Mouse (Mus musculus): ENCODE measurements around the gene Slc7a4.

Gene Slc7a4

DNA sequence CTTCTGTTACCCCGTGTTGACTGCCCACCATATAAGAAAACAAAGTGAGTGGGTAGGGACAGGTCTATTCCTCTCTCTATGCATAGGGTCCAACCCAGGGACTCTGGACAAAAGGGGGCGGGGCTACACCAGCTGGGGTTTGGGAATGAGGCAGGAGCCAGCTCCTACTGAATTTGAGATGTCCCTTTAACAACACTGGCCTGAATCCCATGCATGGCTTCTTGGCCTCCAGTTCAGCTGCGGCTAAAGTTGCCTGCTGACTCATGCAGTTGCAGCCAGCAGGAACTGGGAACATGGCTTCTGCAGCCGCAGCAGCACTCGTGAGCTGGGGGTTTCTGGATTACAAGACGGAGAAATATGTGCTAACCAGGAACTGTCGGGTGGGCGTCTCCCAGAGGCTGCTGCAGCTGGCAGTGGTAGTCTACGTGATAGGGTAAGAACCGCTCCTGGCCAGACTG lies 21.2 kb downstream of the Slc7a4 start, which contains the start of gene P2rx6:
Gene P2rx6 (plus strand): TSS at position 135 of the 458 bp plus-strand sequence.
- peak in 1 of 2 experiments; percentile 45 for DNase-seq (ENCODE audit: low spot score in 2 of 2)

DNA sequence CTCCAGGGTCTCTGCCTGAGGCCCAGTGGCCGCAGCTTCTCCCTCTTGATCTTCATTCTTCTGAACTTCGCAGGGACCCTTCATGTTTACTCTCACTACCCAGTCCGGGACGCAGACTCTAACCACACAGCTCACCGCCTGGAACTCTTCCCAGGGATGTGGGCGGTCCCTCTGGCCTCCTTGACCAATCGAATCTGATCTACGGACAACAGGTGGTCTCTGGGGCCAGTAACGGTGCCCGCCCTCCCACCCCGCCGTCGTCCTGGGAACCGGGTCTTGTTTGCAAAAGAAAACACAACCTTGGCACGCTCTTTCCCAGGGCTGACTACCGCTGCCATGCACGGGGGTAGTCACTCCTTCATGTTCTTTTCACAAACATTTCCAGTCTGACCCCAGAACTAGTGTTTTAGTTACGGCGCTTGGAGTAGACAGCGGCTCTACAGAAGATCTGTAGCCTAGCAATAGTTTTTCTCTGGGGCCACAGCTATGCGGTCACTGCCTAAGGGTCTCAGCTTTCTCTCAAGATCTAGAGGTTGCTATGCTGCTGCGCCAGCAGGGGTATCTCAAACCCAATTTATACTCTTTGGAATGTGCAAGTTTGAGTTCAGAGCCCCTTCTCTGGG lies 21.8 kb downstream of the Slc7a4 start, which contains the start of gene Lrrc74b:
Gene Lrrc74b (minus strand): TSS at position 120 of the 623 bp plus-strand sequence.
- DNase-seq (ENCODE audit: low spot score in 2 of 2), result peak; percentile 71 to 72

DNA sequence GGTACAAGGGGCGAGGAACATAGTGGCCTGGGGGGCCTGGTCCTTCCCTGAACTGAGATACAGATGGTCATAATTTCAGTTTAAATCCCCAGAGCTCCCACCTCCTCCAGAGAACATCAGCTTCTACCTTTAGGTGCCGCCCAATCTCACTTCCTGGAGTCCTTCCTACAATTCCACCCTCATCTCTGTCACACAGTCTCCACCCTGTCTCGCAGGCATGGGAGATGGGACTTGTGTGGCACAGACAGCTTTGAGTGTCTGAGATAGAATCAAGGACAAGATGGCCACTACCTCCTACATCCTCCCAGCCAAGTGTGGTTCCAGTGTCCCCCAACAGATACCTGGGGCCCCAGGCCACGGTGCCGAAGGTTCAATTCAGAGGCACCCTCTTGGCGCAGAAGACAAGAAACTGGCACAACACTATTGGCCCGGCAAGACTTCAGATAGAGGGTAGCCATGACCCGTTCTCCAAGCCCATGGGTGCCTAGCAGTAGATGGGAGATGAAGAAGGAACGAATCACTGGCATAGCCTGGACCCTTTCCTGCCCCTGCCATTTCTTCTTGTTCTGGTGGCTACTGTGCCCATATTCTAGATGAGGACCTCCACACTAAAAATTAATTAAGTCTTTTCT lies 23.5 kb downstream of the Slc7a4 start:
- DNase-seq (ENCODE audit: low spot score in 2 of 2), result peak in 1 of 2 experiments; percentile 13

DNA sequence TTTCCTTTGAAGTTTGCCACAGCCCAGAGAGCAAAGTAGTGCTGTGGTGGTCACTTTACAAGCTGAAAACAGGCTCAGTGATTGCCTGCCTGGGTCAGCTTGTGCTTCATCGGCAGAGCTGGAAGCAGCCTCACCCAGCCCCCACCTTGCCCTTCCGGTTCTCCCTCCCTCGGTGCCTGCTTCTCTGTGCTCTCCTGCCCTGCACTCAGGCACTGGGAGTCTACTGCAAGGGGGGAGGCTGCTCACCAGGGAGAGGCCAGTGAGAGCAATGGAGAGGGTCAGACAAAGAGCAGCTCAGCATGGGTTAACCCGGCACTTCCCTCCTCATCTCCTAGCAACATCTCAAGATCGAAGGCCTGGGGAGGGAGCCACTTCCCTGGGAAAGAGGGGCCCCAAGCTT lies 24.2 kb downstream of the Slc7a4 start:
- no peak for DNase-seq (ENCODE audit: low spot score in 2 of 2)

DNA sequence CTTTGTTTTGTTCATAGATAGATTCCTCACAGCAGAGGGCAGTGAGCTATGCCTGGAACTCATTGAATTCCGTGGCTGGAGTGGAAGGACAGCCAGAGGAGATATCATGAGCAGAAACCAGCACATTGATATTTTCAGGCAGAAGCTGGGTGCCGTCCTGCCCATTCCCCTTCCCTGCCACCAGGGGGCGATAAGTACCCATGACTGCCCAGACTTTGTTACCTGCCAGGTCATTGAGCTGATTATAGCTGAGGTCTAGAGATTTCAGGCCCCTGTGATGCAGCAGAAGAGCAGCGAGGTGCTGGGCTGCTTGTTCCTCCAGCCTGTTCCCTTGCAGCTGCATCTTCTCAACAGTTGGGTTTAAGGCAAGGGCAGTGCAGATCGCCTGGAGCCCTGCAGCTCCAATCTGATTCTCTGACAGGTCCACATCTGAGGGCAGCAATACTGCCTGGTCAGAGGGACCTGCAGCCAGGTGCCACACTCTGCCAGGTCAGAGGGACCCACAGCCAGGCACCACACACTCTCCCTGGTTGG lies 25.0 kb downstream of the Slc7a4 start:
- DNase-seq (ENCODE audit: low spot score in 2 of 2), result peak; percentile 63 to 75

DNA sequence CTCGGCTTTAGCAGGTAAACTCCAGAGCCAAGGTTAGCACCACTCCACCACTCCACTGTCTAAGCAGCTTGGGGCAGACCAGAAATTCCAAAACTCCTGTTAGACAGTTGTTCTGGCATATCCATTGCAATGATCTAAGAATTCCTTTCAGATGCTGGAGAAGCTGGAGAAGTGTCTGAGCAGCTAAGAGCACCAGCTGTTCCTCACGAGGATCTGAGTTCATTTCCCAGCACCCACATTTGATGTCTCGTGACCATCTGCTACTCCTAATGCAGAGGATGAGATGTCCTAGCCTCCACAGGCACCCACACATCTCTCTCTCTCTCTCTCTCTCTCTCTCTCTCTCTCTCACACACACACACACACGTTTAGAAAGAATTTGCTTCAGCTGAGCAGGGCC lies 26.1 kb downstream of the Slc7a4 start:
- peak in 1 of 2 experiments; percentile 5 for DNase-seq (ENCODE audit: low spot score in 2 of 2)

DNA sequence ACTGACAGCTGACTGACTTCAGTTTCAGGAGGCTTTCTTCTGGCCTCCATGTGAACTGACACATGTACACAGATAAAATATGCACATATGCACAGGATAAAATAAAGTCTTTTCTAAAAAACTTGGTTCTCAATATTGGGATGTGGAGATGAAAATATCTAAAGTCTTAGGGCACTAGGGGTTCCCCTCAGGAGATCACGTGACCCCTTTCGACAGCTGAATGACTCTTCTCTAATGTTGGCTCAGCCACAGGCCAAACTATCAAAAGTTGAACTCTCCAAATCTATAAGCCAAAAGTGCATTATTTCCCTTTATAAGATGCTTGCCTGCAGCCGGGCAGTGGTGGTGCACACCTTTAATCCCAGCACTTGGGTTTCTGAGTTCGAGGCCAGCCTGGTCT lies 26.8 kb downstream of the Slc7a4 start:
- DNase-seq (ENCODE audit: low spot score in 2 of 2), result peak in 1 of 2 experiments; percentile 4

DNA sequence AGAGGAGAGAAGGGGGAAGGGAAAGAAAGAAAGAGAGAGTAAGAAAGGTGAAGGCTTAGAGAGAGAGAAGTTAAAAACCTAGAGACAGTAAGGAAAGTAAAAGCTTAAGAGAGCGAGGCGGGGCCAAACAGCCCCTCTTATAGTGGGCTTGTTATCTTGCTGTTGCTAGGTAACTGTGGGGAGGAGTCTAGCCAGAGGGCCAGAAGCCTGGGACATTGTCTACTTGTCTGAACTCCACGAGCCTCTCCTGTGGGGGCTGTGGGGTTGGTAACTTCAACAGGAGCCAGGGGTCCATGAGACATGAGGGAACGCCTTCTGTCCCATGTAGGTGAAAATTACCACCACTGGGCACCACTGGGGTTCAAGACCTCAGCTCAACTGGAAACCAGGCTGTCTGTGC lies 28.3 kb downstream of the Slc7a4 start:
- peak in 1 of 2 experiments; percentile 9 for DNase-seq (ENCODE audit: low spot score in 2 of 2)

DNA sequence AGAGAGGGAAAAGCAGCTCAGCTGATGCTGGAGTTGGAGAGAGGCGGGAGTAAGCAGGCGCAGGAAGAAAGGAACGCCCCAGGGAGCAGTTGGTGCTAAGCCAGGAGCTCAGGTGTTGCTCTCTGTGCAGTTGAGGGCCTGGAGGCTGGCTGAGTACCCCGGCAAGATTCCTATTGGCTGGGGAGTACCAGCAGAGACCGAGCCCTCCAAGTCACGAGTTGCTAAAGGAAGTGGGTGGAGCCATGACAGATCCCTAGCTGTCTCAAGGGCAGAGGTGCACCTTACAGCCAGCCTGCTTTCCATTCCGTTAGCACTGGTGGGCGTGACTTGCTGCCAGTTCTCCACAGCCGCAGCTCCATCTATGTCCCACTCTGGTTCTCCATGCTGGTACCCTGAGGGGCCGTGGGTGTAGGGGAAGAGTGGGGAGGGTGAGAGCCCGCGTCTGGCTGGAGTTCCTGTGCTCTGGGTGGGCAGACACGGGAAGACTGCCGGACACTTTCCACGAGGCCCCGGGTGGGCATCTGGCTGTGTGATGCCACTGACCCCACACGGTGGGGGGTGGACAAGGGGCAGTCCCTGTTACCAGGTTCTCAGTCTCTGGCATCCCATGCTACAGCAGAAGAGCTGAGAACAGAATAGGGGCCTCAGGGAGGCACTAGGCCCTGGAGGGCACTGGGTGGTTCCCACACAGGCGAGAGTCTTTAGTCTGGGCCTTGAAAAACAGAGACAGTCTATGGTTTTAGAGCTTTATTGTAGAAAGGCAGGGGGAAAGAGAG lies 28.9 kb downstream of the Slc7a4 start:
- peak in 1 of 2 experiments; percentile 36 for DNase-seq (ENCODE audit: low spot score in 2 of 2)

DNA sequence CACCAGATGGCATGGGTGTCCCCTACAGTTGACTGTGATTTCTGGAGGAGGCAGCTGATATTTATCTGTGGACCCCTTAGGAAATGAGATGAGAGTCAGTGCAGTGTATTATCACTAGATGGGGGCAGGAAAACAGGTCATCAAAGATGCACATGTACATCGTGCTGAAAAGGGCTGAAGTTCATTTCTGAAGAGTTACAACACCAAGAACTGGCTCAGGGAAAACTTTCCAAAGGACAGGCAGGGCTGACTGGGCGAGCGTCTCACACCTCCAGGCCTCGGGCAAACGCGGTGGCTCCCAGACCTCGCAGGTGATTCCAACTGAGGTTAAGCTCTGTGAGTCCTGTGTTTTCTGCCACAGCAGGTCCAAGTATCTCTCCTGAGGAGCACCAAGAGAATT lies 30.2 kb downstream of the Slc7a4 start:
- DNase-seq (ENCODE audit: low spot score in 2 of 2), result peak in 1 of 2 experiments; percentile 11

DNA sequence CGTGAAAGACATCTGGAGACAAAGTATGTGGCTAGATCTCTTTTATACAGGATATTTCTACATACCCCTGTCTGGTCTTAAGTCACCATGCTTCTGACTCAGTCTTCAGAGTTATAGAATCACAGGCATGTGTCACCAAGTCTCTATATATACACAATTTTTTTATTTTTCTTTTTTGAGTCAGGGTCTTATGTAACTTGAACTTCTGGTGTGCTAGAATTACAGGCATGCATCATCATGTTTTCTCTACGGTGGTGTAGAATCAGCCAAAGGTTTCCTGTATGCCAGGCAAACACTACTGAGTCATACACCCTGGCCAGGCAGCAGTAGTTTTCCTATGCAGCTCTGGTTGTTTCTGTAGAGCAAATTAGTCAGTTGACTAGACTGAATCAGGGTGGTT lies 40.4 kb downstream of the Slc7a4 start:
- peak in 1 of 2 experiments; percentile 8 for DNase-seq (ENCODE audit: low spot score in 2 of 2)

DNA sequence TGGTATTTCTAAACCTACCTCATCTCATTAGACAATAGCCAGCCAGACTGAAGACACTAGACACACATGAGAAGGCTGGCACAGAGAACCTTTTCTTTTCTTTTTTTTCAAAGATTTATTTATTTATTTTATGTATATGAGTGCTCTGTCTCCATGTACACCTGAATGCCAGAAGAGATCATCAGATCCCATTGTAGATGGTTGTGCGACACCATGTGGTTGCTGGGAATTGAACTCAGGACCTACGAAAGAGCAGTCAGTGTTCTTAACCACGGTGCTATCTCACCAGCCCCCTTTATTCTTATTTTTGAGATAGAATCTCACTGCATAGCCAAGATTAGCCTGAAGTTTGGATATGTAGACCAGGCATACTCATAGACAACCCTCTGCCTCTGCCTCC lies 46.4 kb downstream of the Slc7a4 start:
- peak in 1 of 2 experiments; percentile 16 for DNase-seq (ENCODE audit: low spot score in 2 of 2)

DNA sequence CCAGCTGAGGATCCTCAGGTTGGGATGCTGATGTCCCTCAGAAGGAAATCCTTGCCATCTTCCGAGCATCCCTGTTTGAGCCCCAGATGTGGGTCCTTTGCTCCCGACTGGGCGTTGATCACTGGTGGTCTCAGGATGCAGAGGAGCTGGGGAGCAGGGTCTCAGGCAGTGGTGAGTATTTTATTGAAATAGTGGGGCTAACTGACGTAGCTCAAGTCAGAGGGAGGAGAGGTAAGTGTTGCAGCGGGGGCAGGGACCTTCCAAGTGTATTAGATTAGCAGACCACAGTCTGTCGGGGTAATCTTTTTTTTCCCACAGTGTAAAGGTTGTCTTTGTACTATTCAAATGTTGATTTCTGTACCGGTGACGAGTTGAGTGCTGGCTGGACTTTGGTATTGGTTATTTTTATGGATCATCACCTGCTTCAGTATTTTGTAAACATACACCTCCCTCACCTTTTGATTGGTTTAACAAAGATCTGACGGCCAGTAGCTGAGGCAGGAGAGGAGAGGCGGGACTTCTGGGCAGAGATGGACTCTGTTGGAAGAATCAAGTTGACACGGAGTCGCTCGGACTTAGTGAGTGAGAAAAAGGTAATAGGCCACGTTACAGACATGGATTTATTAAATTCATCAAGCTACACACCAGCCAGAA lies 50.2 kb downstream of the Slc7a4 start:
- peak in 1 of 2 experiments; percentile 16 for DNase-seq (ENCODE audit: low spot score in 2 of 2)

DNA sequence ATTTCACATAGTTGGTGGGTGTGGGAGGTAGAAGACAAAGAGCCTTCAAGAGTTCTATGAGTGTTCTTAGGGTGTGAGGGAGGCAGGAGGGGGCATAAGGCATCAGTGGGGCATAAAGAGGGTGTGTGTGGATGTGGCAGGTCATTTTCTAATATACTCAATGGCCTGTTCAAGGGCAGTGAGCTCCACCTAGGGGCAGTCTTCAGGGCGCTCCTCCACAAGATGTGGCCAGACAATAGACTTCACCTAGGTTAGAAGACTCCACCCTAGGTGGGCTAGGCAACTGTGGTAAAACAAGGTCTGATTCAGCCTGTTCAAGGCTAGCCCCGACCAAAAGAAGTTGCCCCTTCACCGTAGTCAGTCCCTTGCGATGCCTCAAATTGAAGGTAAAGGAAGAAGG lies 50.7 kb downstream of the Slc7a4 start:
- DNase-seq (ENCODE audit: low spot score in 2 of 2), result peak in 1 of 2 experiments; percentile 20

DNA sequence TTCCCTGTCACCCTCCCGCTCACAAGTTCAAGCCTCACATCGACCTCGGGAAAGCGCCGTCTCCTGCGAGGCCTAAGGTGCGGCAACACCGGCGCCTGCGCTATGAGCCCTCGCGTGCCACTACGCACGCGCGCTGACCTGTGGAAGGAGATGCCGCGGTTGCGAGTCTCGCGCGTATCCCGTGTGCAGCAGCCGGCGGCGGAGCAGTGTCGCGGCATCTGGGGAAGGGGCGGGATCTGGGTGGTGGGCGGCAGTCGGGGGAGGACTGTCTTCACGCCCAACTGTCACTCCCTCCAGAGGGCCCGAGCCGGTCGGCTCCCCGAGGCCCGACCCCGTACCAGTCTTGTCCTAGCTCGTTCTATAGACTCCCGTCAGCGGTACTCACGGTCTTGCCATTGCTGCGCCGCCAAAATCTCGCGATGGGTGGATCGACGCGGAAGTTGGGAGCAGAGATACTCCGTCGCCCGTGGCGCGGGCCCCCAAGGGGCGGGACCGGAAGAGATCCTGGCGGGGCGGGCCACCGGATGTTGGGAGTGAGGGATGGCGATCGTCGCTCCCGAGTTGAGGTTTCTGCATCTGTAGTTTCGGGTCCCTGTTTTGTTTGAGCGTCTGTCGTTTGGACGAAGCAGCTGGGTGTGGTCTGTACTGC lies 52.2 kb downstream of the Slc7a4 start, which contains the start of gene Thap7:
Gene Thap7 (minus strand): TSS at position 497 of the 649 bp plus-strand sequence.
- peak; percentile 98 for DNase-seq (ENCODE audit: low spot score in 2 of 2)

DNA sequence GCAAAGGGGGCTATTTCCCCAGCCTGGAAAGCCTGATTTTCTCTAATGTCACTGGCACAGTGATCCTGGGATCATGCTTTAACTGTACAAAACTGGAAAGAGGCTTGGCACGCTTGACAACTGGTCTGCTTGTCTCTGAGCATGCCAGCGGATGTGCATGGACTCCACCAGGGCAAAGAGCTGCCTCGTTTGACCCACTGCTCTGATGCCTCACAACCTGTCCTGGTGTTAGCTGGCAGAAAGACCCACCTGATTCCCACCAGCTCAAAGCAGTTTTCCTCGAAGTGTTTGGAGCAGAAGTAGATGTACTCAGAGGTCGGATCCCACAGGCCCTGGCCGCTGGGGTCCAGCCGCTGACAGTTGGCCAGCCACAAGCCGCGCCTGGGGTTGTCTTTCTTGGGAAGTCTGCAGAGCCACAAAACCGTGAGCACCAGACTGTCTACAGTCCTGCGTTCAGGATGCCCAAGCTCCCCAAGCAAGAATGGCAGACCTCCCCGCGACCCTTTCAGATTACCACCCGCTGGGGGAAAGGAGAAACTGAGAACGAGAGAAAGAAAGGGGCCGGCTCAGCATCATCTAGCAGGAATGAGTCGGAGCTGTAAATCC lies 52.9 kb downstream of the Slc7a4 start:
- peak in 1 of 2 experiments; percentile 34 for DNase-seq (ENCODE audit: low spot score in 2 of 2)

DNA sequence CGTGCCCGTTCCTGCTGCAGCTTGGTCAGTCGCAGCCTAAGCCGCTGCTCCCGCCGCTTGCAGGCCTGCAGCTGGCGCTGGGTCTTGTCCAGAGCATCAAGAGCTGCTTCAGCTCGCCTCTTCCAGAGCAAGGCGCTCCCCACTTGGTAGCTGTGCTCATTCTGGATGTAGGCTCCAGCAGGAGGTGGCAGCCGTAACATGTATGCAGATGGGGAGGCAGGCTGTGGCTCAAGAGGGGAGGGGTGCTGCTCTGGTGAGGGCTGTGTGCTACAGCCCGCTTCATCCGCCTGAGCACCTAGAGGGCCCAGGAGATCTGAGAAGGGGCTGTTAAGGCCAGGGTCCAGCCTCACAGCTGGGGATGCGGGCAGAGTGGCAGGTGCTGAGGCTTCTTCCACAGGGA lies 54.7 kb downstream of the Slc7a4 start:
- DNase-seq (ENCODE audit: low spot score in 2 of 2), result no peak

DNA sequence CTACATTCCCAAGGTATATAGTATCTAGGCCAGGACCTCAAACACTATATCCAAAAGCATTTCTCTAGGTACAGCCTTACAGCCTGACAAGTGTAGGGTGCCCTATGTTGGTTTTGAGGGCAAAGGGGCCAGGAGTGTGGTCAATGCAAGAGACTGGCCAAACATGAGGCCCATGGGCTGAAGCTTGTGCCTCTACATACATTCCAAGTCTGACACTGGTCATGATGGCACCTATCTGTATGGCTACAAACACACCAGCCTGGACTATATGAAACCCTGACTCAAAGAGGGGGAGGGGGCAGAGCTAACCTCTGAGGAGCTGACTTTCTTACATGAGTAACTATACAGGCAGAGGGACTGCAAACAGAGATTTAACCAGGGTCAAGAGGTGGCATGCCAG lies 55.4 kb downstream of the Slc7a4 start:
- DNase-seq (ENCODE audit: low spot score in 2 of 2), result no peak

DNA sequence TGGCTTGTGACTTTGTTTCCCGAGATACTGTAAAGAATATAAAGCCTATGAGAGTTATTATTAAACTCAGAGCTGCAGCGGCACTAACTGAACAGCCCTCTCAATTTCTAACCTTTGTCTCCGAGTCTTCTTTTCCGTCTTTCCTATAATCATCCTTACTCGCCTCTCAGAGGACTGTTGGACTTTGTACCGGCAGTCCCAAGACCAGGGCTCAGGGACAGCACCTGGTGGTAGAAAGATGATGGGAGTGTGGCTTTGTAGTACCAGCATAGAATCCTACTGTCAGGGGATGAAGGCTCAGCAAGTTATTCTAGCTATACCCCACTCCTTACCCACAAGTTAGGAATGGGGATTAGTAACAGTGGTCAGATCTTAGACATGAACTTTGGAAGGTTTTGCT lies 56.8 kb downstream of the Slc7a4 start:
- no peak for DNase-seq (ENCODE audit: low spot score in 2 of 2)

DNA sequence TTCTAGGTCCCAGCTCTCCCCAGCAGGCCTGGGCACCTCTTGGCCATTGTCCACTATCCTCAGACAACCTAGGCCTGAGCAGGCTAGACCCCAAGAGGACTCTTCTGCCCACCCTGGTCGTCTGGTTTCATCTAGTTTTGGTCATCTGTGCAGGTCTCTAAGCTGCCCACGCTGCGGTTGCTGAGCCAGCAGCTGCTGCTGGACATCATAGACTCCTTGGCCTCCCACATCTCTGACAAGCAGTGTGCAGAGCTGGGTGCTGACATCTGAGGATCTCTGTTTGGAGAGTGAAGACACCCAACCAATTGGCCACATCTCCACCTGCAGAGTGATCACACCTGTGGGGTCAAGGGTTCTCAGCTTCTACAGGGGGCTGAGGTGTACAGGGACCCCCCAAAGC lies 57.5 kb downstream of the Slc7a4 start:
- no peak for DNase-seq (ENCODE audit: low spot score in 2 of 2)

DNA sequence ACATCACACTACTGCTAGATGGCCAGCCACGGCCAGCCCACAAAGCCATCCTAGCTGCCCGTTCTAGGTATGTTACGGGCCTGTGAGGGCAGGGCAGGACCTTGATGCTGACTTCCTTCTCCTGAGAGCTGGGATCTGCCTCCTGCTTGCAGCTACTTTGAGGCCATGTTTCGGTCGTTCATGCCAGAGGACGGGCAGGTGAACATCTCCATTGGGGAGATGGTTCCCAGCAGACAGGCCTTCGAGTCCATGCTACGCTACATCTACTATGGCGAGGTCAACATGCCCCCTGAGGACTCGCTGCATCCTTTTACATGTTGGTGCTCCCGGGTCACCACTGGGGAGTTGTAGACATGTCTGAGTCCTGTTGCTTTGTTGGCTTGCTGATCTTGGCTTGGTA lies 58.9 kb downstream of the Slc7a4 start:
- peak; percentile 21 to 25 for DNase-seq (ENCODE audit: low spot score in 2 of 2)
